Mouse (Mus musculus): ENCODE results near the gene Ipcef1. TPM values are rescaled to one million over a fixed set of nuclear protein-coding genes. Genes with fewer than 3 reads are reported as not detected.

The Ipcef1 gene
- polyA plus RNA-seq, 1 experiment from 2014 or later = 0.63 TPM

DNA sequence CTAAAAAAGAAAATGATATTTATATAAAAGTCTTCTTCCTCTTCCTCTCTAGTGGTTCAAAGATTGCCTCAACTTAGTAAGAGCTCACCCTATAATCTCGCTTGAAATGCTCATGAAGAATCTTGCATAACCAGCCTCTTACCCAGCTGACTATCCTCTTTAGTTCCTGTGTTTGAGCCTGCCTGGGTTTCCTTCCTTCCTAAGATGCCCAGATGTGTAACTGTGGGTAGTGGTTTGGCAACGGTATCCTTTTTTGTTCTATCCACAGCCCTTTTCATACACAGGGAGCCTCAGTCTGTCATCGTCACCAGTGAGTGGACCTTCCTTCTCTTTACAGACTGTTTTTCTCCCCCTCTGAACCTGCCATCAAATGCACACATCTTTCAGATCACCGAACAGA is 66.0 kb downstream of the Ipcef1 start:
- H3K36me3 ChIP-seq (ENCODE audit: control insufficient read depth, insufficient read depth, low read length) = no peaks in the 10 kb centered on the region
- no peaks in the 10 kb centered on the region for H3K27me3 ChIP-seq (ENCODE audit: control insufficient read depth, insufficient read depth, low read length)
- DNase-seq (ENCODE audit: low spot score, missing footprints) = no peak
- no peak overlapping the region for H3K27ac ChIP-seq (ENCODE audit: low read depth, low read length)
- ATAC-seq (ENCODE audit: low FRiP score) = no peak
- 92% methylated on average over 4 of the region's 4 CpGs for WGBS
- H3K4me3 ChIP-seq (ENCODE audit: low read depth, low read length) = no peak overlapping the region
- no peak overlapping the region for H3K4me2 ChIP-seq
- H3K4me1 ChIP-seq (ENCODE audit: control insufficient read depth, insufficient read depth, low read length) = no peaks in the 10 kb centered on the region
- H3K9me3 ChIP-seq (ENCODE audit: control insufficient read depth, low read length) = no peaks in the 10 kb centered on the region
- no peak overlapping the region for H3K9ac ChIP-seq (ENCODE audit: low read length)

- no peak overlapping the region for H3K4me2 ChIP-seq
- DNase-seq (ENCODE audit: low spot score, missing footprints) (no peak), ATAC-seq (ENCODE audit: low FRiP score) (no peak)
- H3K27me3 ChIP-seq (ENCODE audit: control insufficient read depth, insufficient read depth, low read length) = no peaks in the 10 kb centered on the region
- 91% methylated on average over 2 of the region's 2 CpGs for WGBS
- H3K4me3 ChIP-seq (ENCODE audit: low read depth, low read length) = no peak overlapping the region
- H3K9ac ChIP-seq (ENCODE audit: low read length) = no peak overlapping the region
- no peaks in the 10 kb centered on the region for H3K36me3 ChIP-seq (ENCODE audit: control insufficient read depth, insufficient read depth, low read length)
- H3K27ac ChIP-seq (ENCODE audit: low read depth, low read length) = no peak overlapping the region
- no peaks in the 10 kb centered on the region for H3K9me3 ChIP-seq (ENCODE audit: control insufficient read depth, low read length)
- no peaks in the 10 kb centered on the region for H3K4me1 ChIP-seq (ENCODE audit: control insufficient read depth, insufficient read depth, low read length)
Observed at GRCm38 (mm10) chr10:6983431-6983830, 68.8 kb downstream of the Ipcef1 start.

DNA sequence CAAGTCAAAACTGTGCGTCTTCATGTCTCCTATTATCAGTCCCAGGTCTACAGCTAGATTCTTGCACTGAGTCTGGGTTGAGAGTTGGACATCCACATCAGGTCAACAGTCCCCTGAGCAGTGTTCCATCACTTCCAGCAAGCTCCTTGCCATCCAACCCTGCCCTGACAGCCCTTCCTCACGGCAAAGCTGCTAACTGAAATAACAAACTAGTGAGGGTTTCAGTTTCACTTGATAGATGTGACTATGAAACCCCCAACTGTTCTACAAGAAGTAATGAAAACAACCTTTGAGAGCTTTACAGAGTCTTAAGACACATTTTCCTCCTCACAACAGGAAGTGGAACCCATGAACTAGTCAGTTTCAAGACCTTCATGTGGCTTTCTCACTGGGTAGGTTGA is 69.5 kb downstream of the Ipcef1 start:
- no peaks in the 10 kb centered on the region for H3K27me3 ChIP-seq (ENCODE audit: control insufficient read depth, insufficient read depth, low read length)
- WGBS = 74% methylated on average over 2 of the region's 2 CpGs
- DNase-seq (ENCODE audit: low spot score, missing footprints) = no peak
- H3K27ac ChIP-seq (ENCODE audit: low read depth, low read length) = no peak overlapping the region
- ATAC-seq (ENCODE audit: low FRiP score) = no peak
- no peaks in the 10 kb centered on the region for H3K4me1 ChIP-seq (ENCODE audit: control insufficient read depth, insufficient read depth, low read length)
- H3K9ac ChIP-seq (ENCODE audit: low read length) = no peak overlapping the region
- H3K36me3 ChIP-seq (ENCODE audit: control insufficient read depth, insufficient read depth, low read length) = no peaks in the 10 kb centered on the region
- H3K9me3 ChIP-seq (ENCODE audit: control insufficient read depth, low read length) = no peaks in the 10 kb centered on the region
- H3K4me2 ChIP-seq = no peak overlapping the region
- no peak overlapping the region for H3K4me3 ChIP-seq (ENCODE audit: low read depth, low read length)

- ATAC-seq (ENCODE audit: low FRiP score) = 0 out of 2 replicates have a peak, but pooled peaks have one; percentile 44
- peak overlapping the region; percentile 15; the same call in 1 of the 2 replicates for H3K4me2 ChIP-seq
- H3K27ac ChIP-seq (ENCODE audit: low read depth, low read length) = no peak overlapping the region
- no peaks in the 10 kb centered on the region for H3K27me3 ChIP-seq (ENCODE audit: control insufficient read depth, insufficient read depth, low read length)
- H3K4me3 ChIP-seq (ENCODE audit: low read depth, low read length) = no peak overlapping the region
- no peaks in the 10 kb centered on the region for H3K4me1 ChIP-seq (ENCODE audit: control insufficient read depth, insufficient read depth, low read length)
- DNase-seq (ENCODE audit: low spot score, missing footprints) = peak; percentile 84
- H3K9ac ChIP-seq (ENCODE audit: low read length) = peak overlapping the region; percentile 30; the same call in 1 of the 2 replicates
- WGBS = 25% methylated on average over 6 of the region's 6 CpGs
- no peaks in the 10 kb centered on the region for H3K36me3 ChIP-seq (ENCODE audit: control insufficient read depth, insufficient read depth, low read length)
- H3K9me3 ChIP-seq (ENCODE audit: control insufficient read depth, low read length) = no peaks in the 10 kb centered on the region
Observed at GRCm38 (mm10) chr10:6980236-6980635, 72.0 kb downstream of the Ipcef1 start.

DNA sequence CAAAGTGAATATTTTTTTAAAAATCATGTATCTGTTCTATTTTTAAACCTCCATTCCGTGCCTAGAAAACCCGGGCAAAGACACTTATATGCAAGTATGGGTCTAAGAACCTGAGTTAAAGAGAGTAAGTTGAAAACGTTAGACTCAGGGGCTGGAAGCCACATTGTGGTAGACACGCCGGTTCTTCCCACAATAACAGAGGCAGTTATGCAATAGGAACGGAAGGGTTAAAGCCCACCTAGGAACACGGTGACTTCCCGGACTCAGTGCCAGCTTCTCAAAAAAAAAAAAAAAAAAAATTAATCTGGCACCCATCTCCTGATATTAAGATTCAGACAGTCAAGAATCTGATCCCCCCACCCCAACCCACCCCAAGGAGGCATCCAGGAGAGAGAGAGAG is 72.5 kb downstream of the Ipcef1 start:
- no peaks in the 10 kb centered on the region for H3K27me3 ChIP-seq (ENCODE audit: control insufficient read depth, insufficient read depth, low read length)
- H3K4me3 ChIP-seq (ENCODE audit: low read depth, low read length) = no peak overlapping the region
- H3K4me2 ChIP-seq = peak overlapping the region; percentile 15; the same call in 1 of the 2 replicates
- no peaks in the 10 kb centered on the region for H3K9me3 ChIP-seq (ENCODE audit: control insufficient read depth, low read length)
- ATAC-seq (ENCODE audit: low FRiP score) = no peak
- peak; percentile 86 for DNase-seq (ENCODE audit: low spot score, missing footprints)
- H3K9ac ChIP-seq (ENCODE audit: low read length) = peak overlapping the region; percentile 30; the same call in 1 of the 2 replicates
- no peaks in the 10 kb centered on the region for H3K4me1 ChIP-seq (ENCODE audit: control insufficient read depth, insufficient read depth, low read length)
- no peaks in the 10 kb centered on the region for H3K36me3 ChIP-seq (ENCODE audit: control insufficient read depth, insufficient read depth, low read length)
- no peak overlapping the region for H3K27ac ChIP-seq (ENCODE audit: low read depth, low read length)
- WGBS = 51% methylated on average over 8 of the region's 8 CpGs

DNA sequence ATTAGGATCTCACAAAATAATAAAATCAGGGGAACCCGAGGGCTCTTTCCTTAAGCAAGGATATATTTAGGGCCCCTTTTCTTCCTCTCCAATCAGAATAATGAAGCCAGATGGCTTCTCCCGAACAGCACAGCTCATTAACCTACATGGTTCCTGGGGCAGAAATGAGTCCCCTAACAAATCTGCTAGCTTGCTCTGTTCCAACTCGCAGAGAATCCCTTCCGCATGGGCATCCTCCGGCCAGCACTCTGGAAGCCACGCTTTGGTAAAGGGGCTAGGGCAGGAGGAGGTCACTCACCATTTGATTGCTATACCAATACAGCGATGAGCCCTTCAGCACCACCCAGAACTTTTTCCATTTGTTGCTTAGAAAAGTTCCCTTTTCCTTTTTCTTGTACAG is 73.1 kb downstream of the Ipcef1 start:
- WGBS = 76% methylated on average over 7 of the region's 7 CpGs
- no peak for DNase-seq (ENCODE audit: low spot score, missing footprints)
- no peaks in the 10 kb centered on the region for H3K9me3 ChIP-seq (ENCODE audit: control insufficient read depth, low read length)

GRCm38 (mm10) chr10:6978733-6979132 is 73.5 kb downstream of the Ipcef1 start:
- DNase-seq (ENCODE audit: low spot score, missing footprints) (no peak), ATAC-seq (ENCODE audit: low FRiP score) (no peak)
- H3K4me1 ChIP-seq (ENCODE audit: control insufficient read depth, insufficient read depth, low read length) = no peaks in the 10 kb centered on the region
- H3K9ac ChIP-seq (ENCODE audit: low read length) = no peak overlapping the region
- WGBS = 86% methylated on average over 1 of the region's 1 CpGs
- H3K4me3 ChIP-seq (ENCODE audit: low read depth, low read length) = no peak overlapping the region
- no peak overlapping the region for H3K4me2 ChIP-seq
- no peaks in the 10 kb centered on the region for H3K36me3 ChIP-seq (ENCODE audit: control insufficient read depth, insufficient read depth, low read length)
- no peaks in the 10 kb centered on the region for H3K27me3 ChIP-seq (ENCODE audit: control insufficient read depth, insufficient read depth, low read length)
- H3K9me3 ChIP-seq (ENCODE audit: control insufficient read depth, low read length) = no peaks in the 10 kb centered on the region
- H3K27ac ChIP-seq (ENCODE audit: low read depth, low read length) = no peak overlapping the region

More for the DNA sequence above, 73.1 kb downstream of the Ipcef1 start:
- Histone ChIP-seq H3K4me1 (ENCODE audit: control insufficient read depth, insufficient read depth, low read length) (no peaks in the 10 kb centered on the region), H3K36me3 (ENCODE audit: control insufficient read depth, insufficient read depth, low read length) (no peaks in the 10 kb centered on the region), H3K4me2 (no peak overlapping the region), H3K27me3 (ENCODE audit: control insufficient read depth, insufficient read depth, low read length) (no peaks in the 10 kb centered on the region), H3K4me3 (ENCODE audit: low read depth, low read length) (no peak overlapping the region), H3K27ac (ENCODE audit: low read depth, low read length) (no peak overlapping the region), H3K9ac (ENCODE audit: low read length) (no peak overlapping the region)
- no peak for ATAC-seq (ENCODE audit: low FRiP score)

- no peaks in the 10 kb centered on the region for H3K4me1 ChIP-seq (ENCODE audit: control insufficient read depth, insufficient read depth, low read length)
- no peak for ATAC-seq (ENCODE audit: low FRiP score)
- H3K36me3 ChIP-seq (ENCODE audit: control insufficient read depth, insufficient read depth, low read length) = no peaks in the 10 kb centered on the region
- H3K27ac ChIP-seq (ENCODE audit: low read depth, low read length) = no peak overlapping the region
- H3K9me3 ChIP-seq (ENCODE audit: control insufficient read depth, low read length) = no peaks in the 10 kb centered on the region
- no peak overlapping the region for H3K9ac ChIP-seq (ENCODE audit: low read length)
- no peak for DNase-seq (ENCODE audit: low spot score, missing footprints)
- H3K4me3 ChIP-seq (ENCODE audit: low read depth, low read length) = no peak overlapping the region
- 79% methylated on average over 2 of the region's 2 CpGs for WGBS
- H3K4me2 ChIP-seq = no peak overlapping the region
- no peaks in the 10 kb centered on the region for H3K27me3 ChIP-seq (ENCODE audit: control insufficient read depth, insufficient read depth, low read length)
Observed at GRCm38 (mm10) chr10:6977843-6978242, 74.4 kb downstream of the Ipcef1 start.

- no peak for ATAC-seq (ENCODE audit: low FRiP score)
- Histone ChIP-seq H3K36me3 (ENCODE audit: control insufficient read depth, insufficient read depth, low read length) (no peaks in the 10 kb centered on the region), H3K27ac (ENCODE audit: low read depth, low read length) (no peak overlapping the region), H3K9ac (ENCODE audit: low read length) (no peak overlapping the region), H3K27me3 (ENCODE audit: control insufficient read depth, insufficient read depth, low read length) (no peaks in the 10 kb centered on the region), H3K4me3 (ENCODE audit: low read depth, low read length) (no peak overlapping the region), H3K4me2 (no peak overlapping the region), H3K4me1 (ENCODE audit: control insufficient read depth, insufficient read depth, low read length) (no peaks in the 10 kb centered on the region), H3K9me3 (ENCODE audit: control insufficient read depth, low read length) (no peaks in the 10 kb centered on the region)
- DNase-seq (ENCODE audit: low spot score, missing footprints) = no peak
- 89% methylated on average over 1 of the region's 1 CpGs for WGBS
Observed at GRCm38 (mm10) chr10:6968334-6968733, 83.9 kb downstream of the Ipcef1 start.

Data from midbrain, embryonic 11.5 days (tissue).